Mouse (Mus musculus): ENCODE results near the gene Olfr1297. TPM values are rescaled to one million over a fixed set of nuclear protein-coding genes. Genes with fewer than 3 reads are reported as not detected.

The Olfr1297 gene
- polyA plus RNA-seq (2015; fragmentation: Nextera tagmentation; extraction: Ambion mirVana): not detected in 2 replicates

GRCm38 (mm10) chr2:111626397-111626796 lies at the start of gene Olfr1297:
Olfr1297 (minus strand) TSS chr2:111626497.
- H3K9ac ChIP-seq: no peak within 1 kb of the TSS
- no peaks in the 10 kb centered on the region for H3K36me3 ChIP-seq
- H3K27me3 ChIP-seq: no peaks in the 10 kb centered on the region
- H3K4me2 ChIP-seq: no peak within 1 kb of the TSS
- no peaks in the 10 kb centered on the region for H3K9me3 ChIP-seq
- no peaks in the 10 kb centered on the region for H3K4me1 ChIP-seq
- ATAC-seq (ENCODE audit: borderline replicate concordance, extremely low read depth, low FRiP score, low TSS enrichment): no peak
- no peak within 1 kb of the TSS for H3K27ac ChIP-seq
- WGBS: 48% methylated on average over 1 of the region's 1 CpGs
- no peak within 1 kb of the TSS for H3K4me3 ChIP-seq

GRCm38 (mm10) chr2:111661119-111661518 lies 34.8 kb upstream of the Olfr1297 start, which contains the start of gene Olfr1299:
Olfr1299 (plus strand) TSS chr2:111661419.
- no peaks in the 10 kb centered on the region for H3K9me3 ChIP-seq
- H3K27me3 ChIP-seq: no peaks in the 10 kb centered on the region
- 71% methylated on average over 4 of the region's 4 CpGs for WGBS
- H3K36me3 ChIP-seq: no peaks in the 10 kb centered on the region
- no peak within 1 kb of the TSS for H3K27ac ChIP-seq
- H3K4me3 ChIP-seq: no peak within 1 kb of the TSS
- ATAC-seq (ENCODE audit: borderline replicate concordance, extremely low read depth, low FRiP score, low TSS enrichment): no peak
- H3K4me1 ChIP-seq: no peaks in the 10 kb centered on the region
- no peak within 1 kb of the TSS for H3K4me2 ChIP-seq
- H3K9ac ChIP-seq: no peak within 1 kb of the TSS

- H3K9me3 ChIP-seq: no peaks in the 10 kb centered on the region
- no peaks in the 10 kb centered on the region for H3K4me1 ChIP-seq
- no peak within 1 kb of the TSS for H3K4me3 ChIP-seq
- no peaks in the 10 kb centered on the region for H3K27me3 ChIP-seq
- no peak within 1 kb of the TSS for H3K9ac ChIP-seq
- WGBS: 81% methylated on average over 1 of the region's 1 CpGs
- no peak within 1 kb of the TSS for H3K27ac ChIP-seq
- no peak within 1 kb of the TSS for H3K4me2 ChIP-seq
- no peaks in the 10 kb centered on the region for H3K36me3 ChIP-seq
- no peak for ATAC-seq (ENCODE audit: borderline replicate concordance, extremely low read depth, low FRiP score, low TSS enrichment)
These were observed 22.8 kb upstream of the Olfr1297 start, which contains the start of gene Olfr1298 for GRCm38 (mm10) chr2:111649101-111649500. Olfr1298 (minus strand) TSS chr2:111649201.

- Histone ChIP-seq H3K36me3 (no peaks in the 10 kb centered on the region), H3K9ac (no peak within 1 kb of the TSS), H3K4me2 (no peak within 1 kb of the TSS), H3K27me3 (no peaks in the 10 kb centered on the region), H3K27ac (no peak within 1 kb of the TSS), H3K4me1 (no peaks in the 10 kb centered on the region), H3K4me3 (no peak within 1 kb of the TSS), H3K9me3 (no peaks in the 10 kb centered on the region)
- no peak for ATAC-seq (ENCODE audit: borderline replicate concordance, extremely low read depth, low FRiP score, low TSS enrichment)
These were observed 56.7 kb downstream of the Olfr1297 start, which contains the start of gene Olfr1295 for GRCm38 (mm10) chr2:111569581-111569980. Olfr1295 (minus strand) TSS chr2:111569681.

Other genes with a start within 250 kb of the Olfr1297 start
- gene Olfr1286, start 203.4 kb downstream of the Olfr1297 start, polyA plus RNA-seq (2015; fragmentation: Nextera tagmentation; extraction: Ambion mirVana): not detected in 2 replicates
- not detected in 2 replicates for gene Olfr1287, start 177.4 kb downstream of the Olfr1297 start, polyA plus RNA-seq (2015; fragmentation: Nextera tagmentation; extraction: Ambion mirVana)
- not detected in 2 replicates for gene Olfr1288, start 152.4 kb downstream of the Olfr1297 start, polyA plus RNA-seq (2015; fragmentation: Nextera tagmentation; extraction: Ambion mirVana)
- not detected in 2 replicates for gene Olfr1289, start 145.7 kb downstream of the Olfr1297 start, polyA plus RNA-seq (2015; fragmentation: Nextera tagmentation; extraction: Ambion mirVana)
- not detected in 2 replicates for gene Olfr1290, start 132.7 kb downstream of the Olfr1297 start, polyA plus RNA-seq (2015; fragmentation: Nextera tagmentation; extraction: Ambion mirVana)
- not detected in 2 replicates for gene Olfr1291-ps1, start 129.3 kb downstream of the Olfr1297 start, polyA plus RNA-seq (2015; fragmentation: Nextera tagmentation; extraction: Ambion mirVana)
- not detected in 2 replicates for gene Olfr1293-ps, start 101.3 kb downstream of the Olfr1297 start, polyA plus RNA-seq (2015; fragmentation: Nextera tagmentation; extraction: Ambion mirVana)
- not detected in 2 replicates for gene Olfr1294, start 86.2 kb downstream of the Olfr1297 start, polyA plus RNA-seq (2015; fragmentation: Nextera tagmentation; extraction: Ambion mirVana)
- gene Olfr1295, start 56.8 kb downstream of the Olfr1297 start, polyA plus RNA-seq (2015; fragmentation: Nextera tagmentation; extraction: Ambion mirVana): not detected in 2 replicates
- not detected in 2 replicates for gene Olfr1298, start 22.7 kb upstream of the Olfr1297 start, polyA plus RNA-seq (2015; fragmentation: Nextera tagmentation; extraction: Ambion mirVana)
- not detected in 2 replicates for gene Olfr1299, start 34.9 kb upstream of the Olfr1297 start, polyA plus RNA-seq (2015; fragmentation: Nextera tagmentation; extraction: Ambion mirVana)
- not detected in 2 replicates for gene Olfr1301, start 124.5 kb upstream of the Olfr1297 start, polyA plus RNA-seq (2015; fragmentation: Nextera tagmentation; extraction: Ambion mirVana)
- not detected in 2 replicates for gene Olfr1302, start 150.9 kb upstream of the Olfr1297 start, polyA plus RNA-seq (2015; fragmentation: Nextera tagmentation; extraction: Ambion mirVana)
- not detected in 2 replicates for gene Olfr1303, start 193.8 kb upstream of the Olfr1297 start, polyA plus RNA-seq (2015; fragmentation: Nextera tagmentation; extraction: Ambion mirVana)